Mouse (Mus musculus) left cerebral cortex, postnatal 14 days (tissue): ENCODE data around the gene Tecta. TPM values are rescaled to one million over a fixed set of nuclear protein-coding genes. Genes with fewer than 3 reads are reported as not detected.

ENCODE experiments used
- DNase-seq, 2 experiments: peaks; one replicate each; pipeline ENCODE4 v3.0.0; 2021 to 2022; ENCODE audit warnings: low spot score in 2 of 2, mixed read lengths in 1 of 2
- intact Hi-C: fragments of 180-260 bp; cut with DNase I; formaldehyde crosslinking; loops from one replicate; pipeline ENCODE4 v1.15.1; 2025
- total RNA-seq, 2 experiments: library from RNA; stranded (reverse); gene quantifications; 2 replicates each; pipeline ENCODE4 v1.2.3; 2021

The Tecta gene
- total RNA-seq, 2 experiments from 2014 or later = 0.18 to 0.66 TPM

- intact Hi-C loops = loop anchor here (5.0 to 10.0 kb wide), 2 partner anchors 58 to 225 kb away; no protein-coding TSS in a partner anchor
- no peak for DNase-seq
Measured at GRCm38 (mm10) chr9:42329753-42330152, 70.0 kb downstream of the Tecta start.

- DNase-seq = peak; percentile 65 to 84
- intact Hi-C loops = loop anchor here (2.0 to 10.0 kb wide), 2 partner anchors 228 to 618 kb away; partner anchors contain the start of gene Grik4
Measured at GRCm38 (mm10) chr9:42326688-42327440, 72.9 kb downstream of the Tecta start.

- intact Hi-C loops = loop anchor here (10.0 kb wide), 1 partner anchor 230 kb away; no protein-coding TSS in a partner anchor
- DNase-seq = peak; percentile 34 to 52
Measured at GRCm38 (mm10) chr9:42324640-42325394, 74.9 kb downstream of the Tecta start.

GRCm38 (mm10) chr9:42323238-42323637, 76.5 kb downstream of the Tecta start:
- intact Hi-C loops = loop anchor here (10.0 kb wide), 1 partner anchor 232 kb away; no protein-coding TSS in a partner anchor
- DNase-seq = no peak

- DNase-seq = no peak
- intact Hi-C loops = loop anchor here (10.0 kb wide), 1 partner anchor 233 kb away; no protein-coding TSS in a partner anchor
Measured at GRCm38 (mm10) chr9:42321442-42321841, 78.3 kb downstream of the Tecta start.

GRCm38 (mm10) chr9:42320616-42321015, 79.1 kb downstream of the Tecta start:
- intact Hi-C loops = loop anchor here (10.0 kb wide), 1 partner anchor 234 kb away; no protein-coding TSS in a partner anchor

GRCm38 (mm10) chr9:42318455-42318987, 81.2 kb downstream of the Tecta start:
- intact Hi-C loops = no loop called here
- no peak for DNase-seq

More at GRCm38 (mm10) chr9:42320616-42321015, 79.1 kb downstream of the Tecta start:
- DNase-seq = no peak

GRCm38 (mm10) chr9:42317337-42317736, 82.4 kb downstream of the Tecta start:
- DNase-seq = no peak
- intact Hi-C loops = no loop called here

- intact Hi-C loops = no loop called here
- DNase-seq = no peak
Measured at GRCm38 (mm10) chr9:42315816-42316215, 83.9 kb downstream of the Tecta start.

GRCm38 (mm10) chr9:42314959-42315358, 84.8 kb downstream of the Tecta start:
- intact Hi-C loops = no loop called here
- no peak for DNase-seq

- intact Hi-C loops = no loop called here
- no peak for DNase-seq
Measured at GRCm38 (mm10) chr9:42314388-42314787, 85.3 kb downstream of the Tecta start.

GRCm38 (mm10) chr9:42313872-42314271, 85.9 kb downstream of the Tecta start:
- intact Hi-C loops = no loop called here
- no peak for DNase-seq

- intact Hi-C loops = no loop called here
- DNase-seq = no peak
Measured at GRCm38 (mm10) chr9:42311311-42311710, 88.4 kb downstream of the Tecta start.

GRCm38 (mm10) chr9:42303894-42304293, 95.8 kb downstream of the Tecta start:
- DNase-seq = no peak
- intact Hi-C loops = no loop called here

- intact Hi-C loops = no loop called here
- DNase-seq = no peak
Measured at GRCm38 (mm10) chr9:42301082-42301633, 98.6 kb downstream of the Tecta start.

GRCm38 (mm10) chr9:42296297-42296922, 103.3 kb downstream of the Tecta start:
- no peak for DNase-seq
- intact Hi-C loops = no loop called here

GRCm38 (mm10) chr9:42294131-42294530, 105.6 kb downstream of the Tecta start:
- no peak for DNase-seq
- intact Hi-C loops = no loop called here

GRCm38 (mm10) chr9:42293596-42293995, 106.1 kb downstream of the Tecta start:
- intact Hi-C loops = no loop called here
- no peak for DNase-seq

- intact Hi-C loops = no loop called here
- DNase-seq = no peak
Measured at GRCm38 (mm10) chr9:42293051-42293450, 106.7 kb downstream of the Tecta start.
